Mouse (Mus musculus) bone marrow macrophage, adult 2 months (primary cell): ENCODE measurements around the gene Krtap28-10. TPM values are rescaled to one million over a fixed set of nuclear protein-coding genes. Genes with fewer than 3 reads are reported as not detected.

Experiments
- H3K27ac ChIP-seq: 2 replicates; pipeline ENCODE4 v1.5.1; 2012; ENCODE audit warnings: low read depth, low read length; ENCODE audit not compliant: insufficient read depth
- H3K4me1 ChIP-seq: 2 replicates; pipeline ENCODE4 v1.6.1; 2012; ENCODE audit warnings: low read length; ENCODE audit not compliant: control insufficient read depth, insufficient read depth
- H3K4me3 ChIP-seq: 2 replicates; pipeline ENCODE4 v1.5.1; 2012; ENCODE audit warnings: mild to moderate bottlenecking, low read length, moderate library complexity; ENCODE audit not compliant: insufficient read depth
- CTCF ChIP-seq: IDR thresholded peaks from 2 replicates; pipeline ENCODE4 v1.5.1; 2012; ENCODE audit warnings: low read depth, mild to moderate bottlenecking, low read length, moderate library complexity
- POLR2A ChIP-seq: IDR thresholded peaks from 2 replicates; pipeline ENCODE4 v1.6.1; 2012; ENCODE audit warnings: mild to moderate bottlenecking, low read depth, low read length, borderline replicate concordance
- polyA plus RNA-seq: library from polyadenylated mRNA; stranded (reverse); fragments of >200 nt; gene quantifications from 2 replicates; pipeline ENCODE4 v1.2.4, GENCODE M21; 2012; ENCODE audit not compliant: missing spikeins, insufficient read depth, insufficient read length

The Krtap28-10 gene
- polyA plus RNA-seq, 1 experiment, result not detected

DNA sequence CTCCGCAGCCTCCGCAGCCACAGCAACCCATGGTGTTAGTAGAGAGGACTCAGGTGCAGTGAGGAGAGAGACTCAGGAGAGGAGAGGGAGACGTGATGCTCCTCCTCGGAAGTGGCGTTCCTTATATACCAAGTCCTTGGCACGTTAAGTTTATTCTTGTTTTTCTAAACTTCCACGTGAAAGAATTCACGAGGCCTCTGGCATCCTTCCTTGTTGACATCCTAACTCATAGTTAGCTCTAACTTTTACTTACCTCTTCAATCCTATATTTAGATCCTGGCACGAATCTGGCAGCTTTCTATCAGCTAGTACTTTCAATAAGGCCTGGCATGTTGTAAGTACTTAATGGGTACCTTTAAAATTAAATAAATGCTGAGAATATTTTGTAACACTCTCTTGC, 17.0 kb upstream of the Krtap28-10 start, which contains the start of gene A030005K14Rik:
Gene A030005K14Rik, minus strand, starts transcription at position 101 of the 400 bp plus-strand sequence.
- H3K4me1 ChIP-seq, result no peaks in the 10 kb centered on the region
- TF ChIP-seq POLR2A (no peak), CTCF (no peak)
- no peak within 1 kb of the TSS for H3K4me3 ChIP-seq
- no peak within 1 kb of the TSS for H3K27ac ChIP-seq

DNA sequence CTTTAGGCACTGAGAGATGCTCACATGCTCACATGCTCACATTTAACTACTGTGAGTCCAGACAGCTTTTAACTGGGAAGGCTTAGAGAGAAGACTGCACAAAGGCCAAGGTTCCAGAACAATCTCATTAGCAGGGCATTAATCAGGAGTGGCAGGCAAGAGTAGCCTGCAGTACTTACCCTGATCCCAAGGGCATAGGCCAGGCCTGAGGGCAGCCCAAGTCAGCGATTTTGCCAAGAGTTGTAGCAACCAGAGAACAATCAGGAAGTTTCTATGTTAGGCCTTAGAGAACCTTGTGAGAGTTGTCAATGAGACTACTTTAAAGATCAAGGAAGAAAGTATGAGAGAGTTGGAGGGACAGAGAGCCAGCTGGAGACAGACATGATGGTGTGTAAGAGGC, 16.2 kb upstream of the Krtap28-10 start:
- H3K4me3 ChIP-seq, result no peak overlapping the region
- no peak overlapping the region for H3K27ac ChIP-seq
- TF ChIP-seq POLR2A, result no peak
- TF ChIP-seq CTCF, result no peak
- no peaks in the 10 kb centered on the region for H3K4me1 ChIP-seq

- H3K4me3 ChIP-seq, result no peak within 1 kb of the TSS
- TF ChIP-seq POLR2A (no peak), CTCF (no peak)
- peaks cover 3% of the 10 kb centered on the region; the same call in 1 of the 2 replicates for H3K4me1 ChIP-seq
- no peak within 1 kb of the TSS for H3K27ac ChIP-seq
These were observed 2.7 kb upstream of the Krtap28-10 start, which contains the start of gene Gm47969 for GRCm38 (mm10) chr1:83044882-83045427. Gene Gm47969, plus strand, starts transcription at chr1:83044932.

DNA sequence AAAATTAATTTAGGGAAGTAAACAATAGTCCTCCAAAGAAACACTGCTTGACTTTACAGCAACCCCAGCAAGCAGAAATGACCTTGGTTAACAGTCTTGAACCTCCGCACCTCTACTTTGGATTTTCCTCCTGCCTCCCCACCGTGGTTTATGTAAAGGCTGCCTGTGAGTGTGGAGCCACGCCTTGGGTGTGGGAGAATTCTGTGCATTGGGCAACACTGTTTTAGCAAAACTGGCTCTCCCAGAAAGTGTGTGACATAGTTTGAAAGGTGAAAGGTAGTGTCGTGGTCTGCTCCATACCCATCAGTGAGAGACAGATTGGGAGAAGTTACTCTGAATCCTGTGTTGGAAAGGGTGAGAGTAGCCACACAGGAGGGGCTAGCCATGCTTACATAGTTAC, 3.2 kb downstream of the Krtap28-10 start:
- TF ChIP-seq POLR2A, result no peak
- TF ChIP-seq CTCF, result no peak
- Histone ChIP-seq H3K4me1 (no peaks in the 10 kb centered on the region), H3K27ac (no peak overlapping the region), H3K4me3 (no peak overlapping the region)

GRCm38 (mm10) chr1:83038109-83038672, 4.1 kb downstream of the Krtap28-10 start, which contains the start of gene Slc19a3:
Gene Slc19a3, minus strand, starts transcription at chr1:83038448.
- TF ChIP-seq CTCF, result no peak
- TF ChIP-seq POLR2A, result no peak
- Histone ChIP-seq H3K27ac (no peak within 1 kb of the TSS), H3K4me3 (peak within 1 kb of the TSS; percentile 42), H3K4me1 (no peaks in the 10 kb centered on the region)

GRCm38 (mm10) chr1:83036892-83037667, 5.2 kb downstream of the Krtap28-10 start:
- no peaks in the 10 kb centered on the region for H3K4me1 ChIP-seq
- TF ChIP-seq CTCF (no peak), POLR2A (no peak)
- no peak overlapping the region for H3K4me3 ChIP-seq
- H3K27ac ChIP-seq, result no peak overlapping the region

- Histone ChIP-seq H3K4me3 (no peak overlapping the region), H3K4me1 (no peaks in the 10 kb centered on the region), H3K27ac (no peak overlapping the region)
- TF ChIP-seq POLR2A, result no peak
- no peak for TF ChIP-seq CTCF
These were observed 7.8 kb downstream of the Krtap28-10 start for GRCm38 (mm10) chr1:83034509-83034908.

DNA sequence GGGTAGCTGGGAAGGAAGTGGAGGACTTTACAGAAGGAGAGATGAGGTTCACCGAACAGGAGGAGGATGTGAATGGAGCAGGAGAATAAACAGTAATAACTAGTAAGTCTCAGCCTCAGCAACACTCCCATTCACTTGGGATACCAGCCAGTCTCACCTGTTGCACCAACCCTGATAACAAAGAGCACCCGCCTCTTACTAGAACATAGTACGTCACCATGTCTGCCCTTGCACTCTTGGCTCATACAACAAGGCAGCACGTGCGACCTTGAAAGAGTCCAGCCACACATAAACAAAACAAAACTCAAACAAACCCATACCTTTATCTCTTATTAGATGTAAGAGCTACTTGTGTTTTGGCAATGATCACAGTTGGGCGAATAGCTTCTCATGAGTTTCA, 9.8 kb downstream of the Krtap28-10 start:
- H3K4me1 ChIP-seq, result no peaks in the 10 kb centered on the region
- H3K4me3 ChIP-seq, result no peak overlapping the region
- no peak for TF ChIP-seq CTCF
- no peak for TF ChIP-seq POLR2A

GRCm38 (mm10) chr1:83031950-83032349, 10.3 kb downstream of the Krtap28-10 start:
- no peak for TF ChIP-seq POLR2A
- no peak for TF ChIP-seq CTCF
- Histone ChIP-seq H3K4me3 (no peak overlapping the region), H3K27ac (no peak overlapping the region), H3K4me1 (no peaks in the 10 kb centered on the region)

More for the DNA sequence above, 9.8 kb downstream of the Krtap28-10 start:
- H3K27ac ChIP-seq, result no peak overlapping the region

DNA sequence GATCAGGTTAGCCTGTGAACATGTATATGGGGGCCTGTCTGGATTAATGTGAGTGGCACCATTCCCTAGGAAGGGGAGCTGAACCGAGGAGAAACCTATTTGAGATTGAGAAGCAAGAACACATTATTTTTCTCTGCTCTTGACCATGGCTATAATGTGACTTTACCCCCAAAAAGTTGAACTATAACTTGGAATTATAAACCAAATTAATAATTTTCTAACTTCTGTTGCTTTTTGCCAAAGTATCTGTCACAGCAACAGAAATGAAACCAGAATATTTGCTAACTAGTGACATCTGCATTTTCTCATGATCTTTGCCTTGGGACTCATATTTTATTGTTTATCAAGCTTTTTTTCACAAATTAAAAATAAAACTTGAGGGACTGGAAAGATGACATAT, 25.7 kb downstream of the Krtap28-10 start:
- Histone ChIP-seq H3K27ac (no peak overlapping the region), H3K4me1 (no peaks in the 10 kb centered on the region), H3K4me3 (no peak overlapping the region)
- TF ChIP-seq CTCF, result no peak
- TF ChIP-seq POLR2A, result no peak
